Mouse (Mus musculus) CD4-positive naive resting alpha-beta T cell, adult 57 days (primary cell): ENCODE results near the gene Serpini1. TPM values are rescaled to one million over a fixed set of nuclear protein-coding genes. Genes with fewer than 3 reads are reported as not detected.

Experiments used
- total RNA-seq: library from RNA; stranded (reverse); gene quantifications from one replicate; pipeline ENCODE4 v1.2.4, GENCODE M21; 2023

Serpini1 gene
- total RNA-seq = 14.3 TPM

DNA sequence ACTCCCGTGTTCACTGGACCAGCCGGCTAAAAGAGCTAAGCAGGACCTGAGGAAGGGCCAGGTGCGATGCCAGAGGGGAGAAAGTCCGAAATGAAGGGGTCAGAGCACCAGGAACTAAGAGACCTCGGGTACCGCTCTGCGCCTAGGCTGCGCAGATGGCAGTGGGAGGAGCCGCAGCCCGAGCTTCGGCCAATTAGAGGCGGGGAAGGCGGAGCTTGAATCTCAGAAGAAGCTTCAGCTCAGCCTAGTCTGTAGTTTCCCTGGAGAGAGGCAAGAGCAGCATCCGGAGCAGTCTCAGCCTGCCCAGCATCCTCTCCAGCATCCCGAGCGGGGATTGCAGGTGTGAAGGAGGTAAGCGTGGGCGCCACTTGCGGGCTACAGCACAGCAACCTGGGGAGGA lies at the start of gene Serpini1:
Gene Serpini1, plus strand, starts transcription at position 256 of the 400 bp plus-strand sequence.

DNA sequence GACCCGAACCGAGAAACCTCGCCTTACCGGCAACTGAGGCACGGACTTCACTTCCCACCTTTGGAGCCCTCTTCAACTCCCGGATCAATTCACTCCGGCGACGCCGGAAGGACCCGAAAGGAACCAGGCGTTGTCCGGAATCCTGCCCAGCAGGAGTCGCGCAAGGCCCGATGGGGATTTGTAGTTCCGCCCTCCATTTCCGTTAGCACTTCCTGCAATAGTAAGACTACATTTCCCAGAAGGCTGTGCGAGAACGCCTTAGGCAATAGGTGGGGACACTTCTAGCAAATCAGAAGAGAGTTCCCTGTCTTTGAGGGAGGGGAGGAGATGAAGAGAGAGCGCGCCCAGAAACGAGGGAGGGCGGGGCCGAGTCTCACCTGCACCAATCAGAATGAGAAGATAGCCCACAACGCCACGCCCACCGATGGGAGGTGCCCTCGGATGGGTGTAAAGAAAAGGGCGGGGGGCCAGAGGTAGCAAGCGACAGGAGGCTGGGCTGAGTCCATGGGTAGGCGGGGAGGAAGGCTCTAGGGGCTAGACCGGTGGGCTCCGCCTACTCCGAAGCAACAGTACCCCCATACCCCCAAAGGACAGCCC lies 554 bp upstream of the Serpini1 start, which contains the start of gene Pdcd10:
Gene Pdcd10, minus strand, starts transcription at position 162 of the 597 bp plus-strand sequence.

Other genes with a start within 250 kb of the Serpini1 start
- 1.2 TPM for gene Wdr49, start 75.4 kb upstream of the Serpini1 start, total RNA-seq
- gene Pdcd10, start 691 bp upstream of the Serpini1 start, total RNA-seq = 136 TPM
- not detected for gene Gm29133, start 190.7 kb downstream of the Serpini1 start, total RNA-seq